Mouse (Mus musculus): ENCODE measurements at regions not wholly inside any gene's neighbourhood (a gene's known extent, or its start where the extent isn't known, plus 50 kb on each side); places are given as distances from the start of the nearest gene placed in this dataset.

GRCm38 (mm10) chr15:88381419-88381818 lies 218.7 kb upstream of the Zdhhc25 start:
- Histone ChIP-seq H3K27ac (ENCODE audit: insufficient read depth, low read depth, low read length) (no peak overlapping the region), H3K27me3 (ENCODE audit: control insufficient read depth, insufficient read depth, low read length) (no peaks in the 10 kb centered on the region), H3K36me3 (ENCODE audit: control insufficient read depth, insufficient read depth, low read length) (no peaks in the 10 kb centered on the region), H3K4me1 (ENCODE audit: control insufficient read depth, insufficient read depth, insufficient read length, low read length) (no peaks in the 10 kb centered on the region), H3K4me3 (ENCODE audit: low read depth, low read length) (no peak overlapping the region)
- WGBS = 41% methylated on average over 10 of the region's 10 CpGs
- no peak for TF ChIP-seq CTCF (IDR thresholded peaks at IDR 0.05; ENCODE audit: extremely low read depth, insufficient read length, insufficient replicate concordance, low read depth, low read length)
- TF ChIP-seq POLR2A (IDR thresholded peaks at IDR 0.05; ENCODE audit: low read depth, low read length) = no peak

GRCm38 (mm10) chr15:88385943-88386342 lies 214.2 kb upstream of the Zdhhc25 start:
- WGBS = 85% methylated on average over 2 of the region's 2 CpGs
- Histone ChIP-seq H3K27ac (ENCODE audit: insufficient read depth, low read depth, low read length) (no peak overlapping the region), H3K36me3 (ENCODE audit: control insufficient read depth, insufficient read depth, low read length) (no peaks in the 10 kb centered on the region), H3K4me1 (ENCODE audit: control insufficient read depth, insufficient read depth, insufficient read length, low read length) (no peaks in the 10 kb centered on the region), H3K4me3 (ENCODE audit: low read depth, low read length) (no peak overlapping the region), H3K27me3 (ENCODE audit: control insufficient read depth, insufficient read depth, low read length) (no peaks in the 10 kb centered on the region)
- TF ChIP-seq CTCF (IDR thresholded peaks at IDR 0.05; ENCODE audit: extremely low read depth, insufficient read length, insufficient replicate concordance, low read depth, low read length) (no peak), POLR2A (IDR thresholded peaks at IDR 0.05; ENCODE audit: low read depth, low read length) (no peak)

GRCm38 (mm10) chr15:88386711-88387110 lies 213.4 kb upstream of the Zdhhc25 start:
- no peak overlapping the region for H3K27ac ChIP-seq (ENCODE audit: insufficient read depth, low read depth, low read length)
- TF ChIP-seq POLR2A (IDR thresholded peaks at IDR 0.05; ENCODE audit: low read depth, low read length) (no peak), CTCF (IDR thresholded peaks at IDR 0.05; ENCODE audit: extremely low read depth, insufficient read length, insufficient replicate concordance, low read depth, low read length) (no peak)
- no peaks in the 10 kb centered on the region for H3K4me1 ChIP-seq (ENCODE audit: control insufficient read depth, insufficient read depth, insufficient read length, low read length)
- 83% methylated on average over 6 of the region's 6 CpGs for WGBS
- H3K36me3 ChIP-seq (ENCODE audit: control insufficient read depth, insufficient read depth, low read length) = no peaks in the 10 kb centered on the region
- no peak overlapping the region for H3K4me3 ChIP-seq (ENCODE audit: low read depth, low read length)
- H3K27me3 ChIP-seq (ENCODE audit: control insufficient read depth, insufficient read depth, low read length) = no peaks in the 10 kb centered on the region

GRCm38 (mm10) chr15:88391822-88392221 lies 208.3 kb upstream of the Zdhhc25 start:
- H3K27me3 ChIP-seq (ENCODE audit: control insufficient read depth, insufficient read depth, low read length) = no peaks in the 10 kb centered on the region
- 81% methylated on average over 15 of the region's 15 CpGs for WGBS
- TF ChIP-seq CTCF (IDR thresholded peaks at IDR 0.05; ENCODE audit: extremely low read depth, insufficient read length, insufficient replicate concordance, low read depth, low read length) (no peak), POLR2A (IDR thresholded peaks at IDR 0.05; ENCODE audit: low read depth, low read length) (no peak)
- no peak overlapping the region for H3K27ac ChIP-seq (ENCODE audit: insufficient read depth, low read depth, low read length)
- H3K4me1 ChIP-seq (ENCODE audit: control insufficient read depth, insufficient read depth, insufficient read length, low read length) = no peaks in the 10 kb centered on the region
- no peak overlapping the region for H3K4me3 ChIP-seq (ENCODE audit: low read depth, low read length)
- H3K36me3 ChIP-seq (ENCODE audit: control insufficient read depth, insufficient read depth, low read length) = no peaks in the 10 kb centered on the region

GRCm38 (mm10) chr15:88399064-88399463 lies 201.0 kb upstream of the Zdhhc25 start:
- Histone ChIP-seq H3K4me1 (ENCODE audit: control insufficient read depth, insufficient read depth, insufficient read length, low read length) (no peaks in the 10 kb centered on the region), H3K36me3 (ENCODE audit: control insufficient read depth, insufficient read depth, low read length) (no peaks in the 10 kb centered on the region), H3K27ac (ENCODE audit: insufficient read depth, low read depth, low read length) (no peak overlapping the region), H3K4me3 (ENCODE audit: low read depth, low read length) (no peak overlapping the region), H3K27me3 (ENCODE audit: control insufficient read depth, insufficient read depth, low read length) (no peaks in the 10 kb centered on the region)
- TF ChIP-seq POLR2A (IDR thresholded peaks at IDR 0.05; ENCODE audit: low read depth, low read length) (no peak), CTCF (IDR thresholded peaks at IDR 0.05; ENCODE audit: extremely low read depth, insufficient read length, insufficient replicate concordance, low read depth, low read length) (no peak)
- WGBS = 49% methylated on average over 5 of the region's 5 CpGs

- no peak overlapping the region for H3K4me3 ChIP-seq (ENCODE audit: low read depth, low read length)
- H3K36me3 ChIP-seq (ENCODE audit: control insufficient read depth, insufficient read depth, low read length) = no peaks in the 10 kb centered on the region
- H3K4me1 ChIP-seq (ENCODE audit: control insufficient read depth, insufficient read depth, insufficient read length, low read length) = no peaks in the 10 kb centered on the region
- no peak for TF ChIP-seq POLR2A (IDR thresholded peaks at IDR 0.05; ENCODE audit: low read depth, low read length)
- TF ChIP-seq CTCF (IDR thresholded peaks at IDR 0.05; ENCODE audit: extremely low read depth, insufficient read length, insufficient replicate concordance, low read depth, low read length) = no peak
- WGBS = 67% methylated on average over 12 of the region's 12 CpGs
- no peaks in the 10 kb centered on the region for H3K27me3 ChIP-seq (ENCODE audit: control insufficient read depth, insufficient read depth, low read length)
- no peak overlapping the region for H3K27ac ChIP-seq (ENCODE audit: insufficient read depth, low read depth, low read length)
Observed at GRCm38 (mm10) chr15:88399989-88400388, 200.1 kb upstream of the Zdhhc25 start.

- TF ChIP-seq CTCF (IDR thresholded peaks at IDR 0.05; ENCODE audit: extremely low read depth, insufficient read length, insufficient replicate concordance, low read depth, low read length) = no peak
- no peak for TF ChIP-seq POLR2A (IDR thresholded peaks at IDR 0.05; ENCODE audit: low read depth, low read length)
- Histone ChIP-seq H3K4me3 (ENCODE audit: low read depth, low read length) (no peak overlapping the region), H3K4me1 (ENCODE audit: control insufficient read depth, insufficient read depth, insufficient read length, low read length) (no peaks in the 10 kb centered on the region), H3K27ac (ENCODE audit: insufficient read depth, low read depth, low read length) (no peak overlapping the region), H3K36me3 (ENCODE audit: control insufficient read depth, insufficient read depth, low read length) (no peaks in the 10 kb centered on the region), H3K27me3 (ENCODE audit: control insufficient read depth, insufficient read depth, low read length) (no peaks in the 10 kb centered on the region)
- WGBS = 53% methylated on average over 9 of the region's 9 CpGs
Observed at GRCm38 (mm10) chr15:88400787-88401186, 199.3 kb upstream of the Zdhhc25 start.

All from small intestine, adult 2 months (tissue).